Mouse (Mus musculus) cortical plate, adult 2 months (tissue): ENCODE measurements at regions not wholly inside any gene's neighbourhood (a gene's known extent, or its start where the extent isn't known, plus 50 kb on each side); places are given as distances from the start of the nearest gene placed in this dataset.

Experiments
- H3K27ac ChIP-seq: fragments of 200-500 bp; 2 replicates; pipeline ENCODE4 v1.5.1; 2012; ENCODE audit warnings: low read length, control low read depth, inconsistent platforms; ENCODE audit not compliant: insufficient read depth
- H3K4me1 ChIP-seq: fragments of 200-500 bp; 2 replicates; pipeline ENCODE4 v1.6.1; 2011; ENCODE audit warnings: low read length; ENCODE audit not compliant: control insufficient read depth, insufficient read depth
- H3K4me3 ChIP-seq: fragments of 200-500 bp; 2 replicates; pipeline ENCODE4 v1.5.1; 2011; ENCODE audit warnings: mild to moderate bottlenecking, low read length, control low read depth; ENCODE audit not compliant: insufficient read depth
- CTCF ChIP-seq: fragments of 200-500 bp; IDR thresholded peaks from 2 replicates; pipeline ENCODE4 v1.5.1; 2011; ENCODE audit warnings: mild to moderate bottlenecking, control low read depth, low read length; ENCODE audit not compliant: insufficient read depth; ENCODE audit errors: extremely low read depth
- POLR2A ChIP-seq: fragments of 200-500 bp; IDR thresholded peaks from 2 replicates; pipeline ENCODE4 v1.6.1; 2011; ENCODE audit warnings: mild to moderate bottlenecking, low read length, control low read depth; ENCODE audit not compliant: insufficient read depth; ENCODE audit errors: extremely low read depth

- TF ChIP-seq POLR2A = no peak
- TF ChIP-seq CTCF = no peak
- Histone ChIP-seq H3K4me3 (no peak overlapping the region), H3K4me1 (no peaks in the 10 kb centered on the region), H3K27ac (no peak overlapping the region)
Observed at GRCm38 (mm10) chr5:43339671-43340070, 106.7 kb downstream of the Cpeb2 start.

- TF ChIP-seq CTCF (no peak), POLR2A (no peak)
- no peak overlapping the region for H3K27ac ChIP-seq
- no peaks in the 10 kb centered on the region for H3K4me1 ChIP-seq
- H3K4me3 ChIP-seq = no peak overlapping the region
Observed at GRCm38 (mm10) chr5:43341475-43341874, 108.5 kb downstream of the Cpeb2 start.

- Histone ChIP-seq H3K4me1 (no peaks in the 10 kb centered on the region), H3K4me3 (no peak overlapping the region), H3K27ac (no peak overlapping the region)
- no peak for TF ChIP-seq POLR2A
Observed at GRCm38 (mm10) chr5:43344441-43344840, 111.5 kb downstream of the Cpeb2 start.

GRCm38 (mm10) chr5:43350987-43351386 lies 118.0 kb downstream of the Cpeb2 start:
- Histone ChIP-seq H3K4me3 (no peak overlapping the region), H3K4me1 (peaks cover 2% of the 10 kb centered on the region; the same call in 1 of the 2 replicates), H3K27ac (no peak overlapping the region)
- TF ChIP-seq POLR2A (no peak), CTCF (no peak)

GRCm38 (mm10) chr5:43353021-43353990 lies 120.3 kb downstream of the Cpeb2 start:
- peaks cover 2% of the 10 kb centered on the region; the same call in 1 of the 2 replicates for H3K4me1 ChIP-seq
- H3K27ac ChIP-seq = no peak overlapping the region
- TF ChIP-seq POLR2A (no peak), CTCF (no peak)
- H3K4me3 ChIP-seq = no peak overlapping the region

GRCm38 (mm10) chr5:43354351-43354942 lies 121.5 kb downstream of the Cpeb2 start:
- no peak for TF ChIP-seq POLR2A
- no peak for TF ChIP-seq CTCF
- Histone ChIP-seq H3K4me3 (no peak overlapping the region), H3K27ac (peak overlapping the region; percentile 57), H3K4me1 (peaks cover 2% of the 10 kb centered on the region; the same call in 1 of the 2 replicates)

GRCm38 (mm10) chr5:43355026-43355580 lies 122.1 kb downstream of the Cpeb2 start:
- H3K27ac ChIP-seq = peak overlapping the region; percentile 57; the same call in 1 of the 2 replicates
- TF ChIP-seq CTCF = no peak
- TF ChIP-seq POLR2A = peak; percentile 34; the same call in 1 of the 2 replicates
- H3K4me3 ChIP-seq = peak overlapping the region; percentile 19; the same call in 1 of the 2 replicates

GRCm38 (mm10) chr5:43355832-43356231 lies 122.9 kb downstream of the Cpeb2 start:
- H3K27ac ChIP-seq = no peak overlapping the region; the same call in 1 of the 2 replicates
- TF ChIP-seq POLR2A = no peak
- TF ChIP-seq CTCF = no peak
- H3K4me3 ChIP-seq = no peak overlapping the region
- H3K4me1 ChIP-seq = peaks cover 4% of the 10 kb centered on the region

More at GRCm38 (mm10) chr5:43355026-43355580, 122.1 kb downstream of the Cpeb2 start:
- peaks cover 4% of the 10 kb centered on the region for H3K4me1 ChIP-seq

GRCm38 (mm10) chr5:43357100-43357680 lies 124.2 kb downstream of the Cpeb2 start:
- peaks cover 4% of the 10 kb centered on the region for H3K4me1 ChIP-seq
- no peak overlapping the region for H3K27ac ChIP-seq
- H3K4me3 ChIP-seq = no peak overlapping the region
- TF ChIP-seq CTCF (no peak), POLR2A (no peak)
